Mouse (Mus musculus) cerebellum, postnatal 4 days (tissue): ENCODE measurements around the gene Col4a6.

ENCODE experiments used
- DNase-seq, 2 experiments: peaks; one replicate each; pipeline ENCODE4 v3.0.0; 2022; ENCODE audit warnings: low spot score in 2 of 2, mixed read lengths in 1 of 2

Gene Col4a6

GRCm38 (mm10) chrX:141473470-141474302 lies at the start of gene Col4a6:
Gene Col4a6, minus strand, starts transcription at chrX:141474076.
- peak in 1 of 2 experiments; percentile 2 for DNase-seq

- no peak for DNase-seq
These were observed 29.2 kb upstream of the Col4a6 start for GRCm38 (mm10) chrX:141503125-141503524.

GRCm38 (mm10) chrX:141494545-141494944 lies 20.7 kb upstream of the Col4a6 start:
- DNase-seq: no peak

GRCm38 (mm10) chrX:141475566-141476327 lies 1.9 kb upstream of the Col4a6 start:
- peak in 1 of 2 experiments; percentile 1 for DNase-seq

- DNase-seq: peak; percentile 19 to 53
These were observed 1.2 kb upstream of the Col4a6 start, which contains the start of gene Col4a5 for GRCm38 (mm10) chrX:141475110-141475509. Gene Col4a5, plus strand, starts transcription at chrX:141475385.

GRCm38 (mm10) chrX:141447936-141448335 lies 25.9 kb downstream of the Col4a6 start:
- no peak for DNase-seq

GRCm38 (mm10) chrX:141439423-141439822 lies 34.5 kb downstream of the Col4a6 start:
- DNase-seq: no peak

GRCm38 (mm10) chrX:141436780-141437179 lies 37.1 kb downstream of the Col4a6 start:
- no peak for DNase-seq

GRCm38 (mm10) chrX:141415318-141415717 lies 58.6 kb downstream of the Col4a6 start:
- no peak for DNase-seq

- no peak for DNase-seq
These were observed 77.6 kb downstream of the Col4a6 start for GRCm38 (mm10) chrX:141396243-141396642.

GRCm38 (mm10) chrX:141385399-141386105 lies 88.3 kb downstream of the Col4a6 start:
- no peak for DNase-seq

GRCm38 (mm10) chrX:141384632-141385031 lies 89.2 kb downstream of the Col4a6 start:
- DNase-seq: no peak

- no peak for DNase-seq
These were observed 103.6 kb downstream of the Col4a6 start for GRCm38 (mm10) chrX:141370276-141370675.

- DNase-seq: no peak
These were observed 110.5 kb downstream of the Col4a6 start for GRCm38 (mm10) chrX:141363331-141363730.

GRCm38 (mm10) chrX:141341417-141341816 lies 132.5 kb downstream of the Col4a6 start:
- DNase-seq: no peak

GRCm38 (mm10) chrX:141328044-141328443 lies 145.8 kb downstream of the Col4a6 start:
- DNase-seq: no peak

GRCm38 (mm10) chrX:141324201-141324600 lies 149.7 kb downstream of the Col4a6 start:
- DNase-seq: peak in 1 of 2 experiments; percentile 5

- no peak for DNase-seq
These were observed 157.7 kb downstream of the Col4a6 start for GRCm38 (mm10) chrX:141316217-141316616.

GRCm38 (mm10) chrX:141315795-141316194 lies 158.1 kb downstream of the Col4a6 start:
- DNase-seq: no peak

GRCm38 (mm10) chrX:141292702-141293462 lies 181.0 kb downstream of the Col4a6 start:
- DNase-seq: no peak

- DNase-seq: no peak
These were observed 197.5 kb downstream of the Col4a6 start for GRCm38 (mm10) chrX:141276397-141276796.
